Mouse (Mus musculus) liver, embryonic 14.5 days (tissue): ENCODE measurements at regions not wholly inside any gene's neighbourhood (a gene's known extent, or its start where the extent isn't known, plus 50 kb on each side); places are given as distances from the start of the nearest gene placed in this dataset.

Experiments used
- CTCF ChIP-seq: IDR thresholded peaks from 2 replicates; pipeline ENCODE4 v1.5.1; 2016; ENCODE audit warnings: antibody characterized with exemption, low read depth, control low read depth
- EP300 ChIP-seq: IDR thresholded peaks from 2 replicates; pipeline ENCODE4 v1.6.1; 2016; ENCODE audit warnings: antibody characterized with exemption, low read depth

DNA sequence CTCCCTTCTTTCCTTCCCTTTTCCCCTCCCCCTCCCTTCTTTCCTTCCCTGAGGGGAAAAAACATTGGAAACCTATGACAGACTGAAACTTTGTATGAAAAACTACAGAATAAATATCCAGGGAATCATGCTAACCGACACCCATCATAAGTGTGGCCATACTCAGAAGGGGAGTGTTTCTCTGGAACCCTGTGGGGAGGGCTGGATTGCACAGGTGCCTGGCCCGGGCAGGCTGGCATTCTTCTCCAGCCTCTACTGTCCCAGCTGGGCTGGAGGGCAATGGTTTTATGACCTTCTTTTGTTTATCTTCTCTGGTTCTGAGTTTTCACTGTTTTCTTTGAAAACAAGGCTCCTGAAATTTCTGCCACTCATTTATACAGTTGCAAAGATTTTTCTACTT is 307.9 kb downstream of the Satb1 start:
- TF ChIP-seq CTCF (no peak), EP300 (no peak)
